Mouse (Mus musculus) spleen, postnatal 14 days (tissue): Measurements from ENCODE around the gene A530032D15Rik.
"Not testable (repeated sequence)": the region's sequence is repeated elsewhere in the genome, so short reads cannot be mapped to it uniquely, and the experiment has no call there.

Source experiments
- DNase-seq, 2 experiments: peaks; one replicate each; pipeline ENCODE4 v3.0.0; 2021 to 2022; ENCODE audit warnings: low spot score in 2 of 2

The A530032D15Rik gene

GRCm38 (mm10) chr1:85109753-85110152 is at the start of gene A530032D15Rik:
TSS of gene A530032D15Rik (minus strand) at chr1:85109853.
- DNase-seq: not testable (repeated sequence)

DNA sequence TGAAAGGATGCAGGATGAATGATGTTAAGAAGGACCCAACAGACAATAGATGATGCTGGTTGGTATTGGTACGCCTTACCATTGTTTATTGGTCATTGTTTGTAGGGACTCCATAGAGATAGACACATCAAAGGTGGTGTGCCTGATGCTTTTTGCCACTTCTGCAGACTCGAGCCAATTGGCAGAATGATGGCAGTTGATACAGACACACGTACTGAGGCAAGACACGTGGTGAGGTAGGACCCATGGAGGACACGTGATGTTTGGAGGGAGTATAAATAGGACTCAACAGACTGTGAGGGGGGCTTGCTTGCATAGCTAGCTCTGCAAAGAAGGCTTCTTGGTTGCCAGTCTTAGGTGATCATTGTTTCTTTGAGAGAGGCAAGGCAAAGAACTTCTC is 45.5 kb upstream of the A530032D15Rik start:
- DNase-seq: not testable (repeated sequence)

- not testable (repeated sequence) for DNase-seq
Measured at GRCm38 (mm10) chr1:85133671-85134070, 24.0 kb upstream of the A530032D15Rik start.

- DNase-seq: not testable (repeated sequence)
Measured at GRCm38 (mm10) chr1:85121841-85122240, 12.2 kb upstream of the A530032D15Rik start.

DNA sequence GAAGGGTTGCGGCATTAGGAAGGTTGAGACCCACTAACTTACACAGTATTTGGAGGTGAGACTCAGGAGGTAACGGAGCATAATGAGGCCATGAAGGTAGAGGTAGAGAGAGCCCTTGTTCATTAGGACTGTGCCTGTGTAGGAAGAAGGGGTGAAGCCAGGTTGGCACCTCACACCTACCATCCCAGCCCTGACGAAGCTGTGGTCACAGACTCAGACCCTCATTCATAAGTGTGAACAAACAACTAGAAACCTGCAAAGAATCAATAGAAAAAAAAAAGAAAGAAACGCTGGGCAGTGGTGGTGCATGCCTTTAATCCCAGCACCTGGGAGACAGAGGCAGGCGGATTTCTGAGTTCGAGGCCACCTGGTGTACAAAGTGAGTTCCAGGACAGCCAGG is 8.7 kb upstream of the A530032D15Rik start:
- not testable (repeated sequence) for DNase-seq

DNA sequence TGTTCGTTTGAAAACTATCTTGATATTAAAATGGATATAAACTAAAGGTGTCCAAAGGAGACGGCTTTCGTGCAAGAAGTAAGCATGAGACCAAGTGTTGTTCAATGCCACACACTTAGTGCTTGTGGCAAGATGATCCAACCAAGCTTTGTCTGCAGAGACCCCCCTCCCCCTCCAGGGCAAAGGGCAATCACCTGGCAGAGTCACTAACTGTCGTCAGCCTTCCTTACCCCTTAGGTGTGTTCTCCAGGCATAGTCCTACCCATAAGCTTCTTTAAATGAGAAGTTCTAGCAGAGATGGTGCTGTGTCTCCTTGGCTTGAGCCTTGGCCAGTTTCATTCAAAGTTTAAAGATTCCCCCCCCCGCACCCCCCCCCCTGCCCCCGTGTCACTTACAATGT is 7.9 kb upstream of the A530032D15Rik start:
- not testable (repeated sequence) for DNase-seq

GRCm38 (mm10) chr1:85114666-85115402 is 5.2 kb upstream of the A530032D15Rik start:
- not testable (repeated sequence) for DNase-seq

DNA sequence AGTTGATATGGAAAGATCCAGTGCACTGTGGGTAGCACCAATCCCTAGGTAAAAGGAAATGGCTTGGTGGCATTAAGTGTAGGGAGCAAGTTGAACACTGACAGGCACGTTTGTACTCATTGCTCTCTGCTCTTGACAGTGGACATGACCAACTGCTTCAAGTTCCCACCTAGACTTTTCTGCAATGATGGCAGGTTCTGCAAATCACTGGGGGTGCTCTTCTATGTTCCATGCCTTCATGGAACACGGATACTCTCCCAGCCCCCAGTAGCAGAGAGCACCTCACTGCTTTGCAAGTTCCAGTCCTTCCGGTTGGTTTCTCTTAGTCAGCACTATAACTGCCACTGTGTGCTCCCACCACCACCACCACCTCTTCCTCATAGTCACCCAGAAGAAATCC is 4.4 kb upstream of the A530032D15Rik start:
- DNase-seq: not testable (repeated sequence)

DNA sequence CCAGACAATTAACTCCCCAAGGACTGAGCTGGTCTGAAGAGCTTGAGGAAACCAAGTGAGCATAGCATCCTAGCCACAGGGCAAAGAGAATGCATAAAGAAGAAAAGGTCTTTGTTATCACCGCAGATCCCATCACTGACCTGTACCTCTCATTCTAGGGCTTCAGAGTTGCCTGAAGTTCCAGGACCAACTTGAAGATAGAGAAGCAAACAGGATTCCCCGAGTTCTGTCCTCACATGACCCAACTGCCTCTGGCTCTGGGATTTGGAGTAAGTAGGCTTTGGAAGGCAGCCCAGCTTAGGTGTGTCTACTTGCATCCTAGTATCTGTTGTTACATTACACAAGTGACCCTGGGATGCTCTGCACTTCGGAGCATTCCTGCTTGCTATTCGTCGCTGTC is 3.2 kb upstream of the A530032D15Rik start:
- DNase-seq: not testable (repeated sequence)

DNA sequence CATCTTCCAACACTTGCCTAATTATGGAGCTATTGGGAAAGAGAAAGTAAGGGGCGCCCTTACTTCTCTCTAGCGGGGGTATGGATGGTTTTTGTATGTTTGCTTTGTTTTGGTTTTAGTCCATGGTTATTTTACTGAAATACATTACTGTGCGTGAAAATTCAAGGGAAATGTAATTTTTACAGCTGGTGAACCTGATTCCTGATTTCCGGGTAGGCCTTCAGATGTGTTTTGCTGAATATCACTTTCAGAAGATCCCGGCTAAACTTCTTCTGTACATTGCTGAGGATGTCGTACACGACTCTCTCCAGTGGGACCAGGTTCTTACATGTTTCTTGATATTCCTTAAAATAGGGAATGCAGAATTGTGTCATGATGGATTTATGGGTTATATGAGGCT is 2.6 kb upstream of the A530032D15Rik start:
- DNase-seq: not testable (repeated sequence)

- not testable (repeated sequence) for DNase-seq
Measured at GRCm38 (mm10) chr1:85111572-85111971, 1.9 kb upstream of the A530032D15Rik start.

DNA sequence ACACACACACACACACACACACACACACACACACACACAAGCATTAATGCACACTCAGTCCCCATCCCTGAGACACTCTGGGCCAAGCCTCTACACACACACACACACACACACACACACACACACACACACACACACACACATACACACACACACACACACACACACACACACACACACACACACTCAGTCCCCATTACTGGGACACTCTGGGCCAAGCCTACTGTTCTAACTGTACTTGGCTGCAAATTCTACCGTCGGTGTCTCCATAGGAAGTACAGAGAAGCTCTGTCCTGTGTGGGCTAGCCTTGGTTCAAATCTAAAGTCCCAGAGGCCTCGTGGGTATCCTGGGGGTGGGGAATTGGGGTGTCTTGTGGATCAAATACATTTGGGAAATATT is 1.2 kb upstream of the A530032D15Rik start:
- DNase-seq: not testable (repeated sequence)

GRCm38 (mm10) chr1:85106013-85106412 is 3.6 kb downstream of the A530032D15Rik start:
- not testable (repeated sequence) for DNase-seq

GRCm38 (mm10) chr1:85105336-85105735 is 4.3 kb downstream of the A530032D15Rik start:
- DNase-seq: not testable (repeated sequence)

- not testable (repeated sequence) for DNase-seq
Measured at GRCm38 (mm10) chr1:85101754-85102153, 7.9 kb downstream of the A530032D15Rik start.

DNA sequence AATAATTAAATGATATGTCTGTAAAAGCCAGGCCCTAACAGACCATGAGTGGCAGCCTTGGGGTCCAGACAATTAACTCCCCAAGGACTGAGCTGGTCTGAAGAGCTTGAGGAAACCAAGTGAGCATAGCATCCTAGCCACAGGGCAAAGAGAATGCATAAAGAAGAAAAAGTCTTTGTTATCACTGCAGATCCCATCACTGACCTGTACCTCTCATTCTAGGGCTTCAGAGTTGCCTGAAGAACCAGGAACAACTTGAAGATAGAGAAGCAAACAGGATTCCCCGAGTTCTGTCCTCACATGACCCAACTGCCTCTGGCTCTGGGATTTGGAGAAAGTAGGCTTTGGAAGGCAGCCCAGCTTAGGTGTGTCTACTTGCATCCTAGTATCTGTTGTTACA is 9.8 kb downstream of the A530032D15Rik start, which contains the start of gene Gm10553:
Gene Gm10553, plus strand, starts transcription at position 301 of the 400 bp plus-strand sequence.
- not testable (repeated sequence) for DNase-seq

DNA sequence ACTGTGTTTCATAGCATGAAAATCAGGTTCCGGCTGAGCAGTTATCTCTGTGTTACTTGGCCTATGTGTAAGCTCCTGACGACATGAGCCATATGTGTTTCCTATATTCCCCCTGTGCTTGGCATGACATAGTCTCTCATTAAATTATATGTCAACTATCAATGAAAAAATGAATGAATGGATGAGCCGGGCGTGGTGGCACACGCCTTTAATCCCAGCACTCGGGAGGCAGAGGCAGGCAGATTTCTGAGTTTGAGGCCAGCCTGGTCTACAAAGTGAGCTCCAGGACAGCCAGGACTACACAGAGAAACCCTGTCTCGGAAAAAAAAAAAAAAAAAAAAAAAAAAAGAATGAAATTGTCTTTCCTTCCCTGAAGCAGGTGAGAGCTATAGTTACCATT is 10.6 kb downstream of the A530032D15Rik start:
- not testable (repeated sequence) for DNase-seq

GRCm38 (mm10) chr1:85093011-85093572 is 16.6 kb downstream of the A530032D15Rik start:
- not testable (repeated sequence) for DNase-seq

DNA sequence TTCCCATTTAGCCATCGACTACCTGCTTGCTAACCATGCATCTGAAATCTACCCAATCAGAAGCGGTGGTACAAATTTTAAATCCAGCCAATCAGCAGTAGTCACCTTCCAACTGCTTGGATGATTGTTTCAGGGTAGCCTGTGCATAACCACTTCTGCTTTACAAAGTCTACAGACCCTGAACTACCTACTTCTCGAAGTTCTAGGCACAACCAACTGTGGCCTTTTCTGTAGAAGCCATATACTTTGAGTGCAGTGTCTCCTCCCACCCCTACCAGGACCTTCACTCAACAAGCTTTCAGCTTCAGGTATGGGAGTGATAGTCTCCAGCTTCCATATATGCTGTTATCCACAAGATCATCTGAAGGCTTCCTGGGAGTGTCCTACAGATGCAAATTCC is 17.5 kb downstream of the A530032D15Rik start:
- DNase-seq: not testable (repeated sequence)

GRCm38 (mm10) chr1:85086211-85086610 is 23.4 kb downstream of the A530032D15Rik start:
- not testable (repeated sequence) for DNase-seq

DNA sequence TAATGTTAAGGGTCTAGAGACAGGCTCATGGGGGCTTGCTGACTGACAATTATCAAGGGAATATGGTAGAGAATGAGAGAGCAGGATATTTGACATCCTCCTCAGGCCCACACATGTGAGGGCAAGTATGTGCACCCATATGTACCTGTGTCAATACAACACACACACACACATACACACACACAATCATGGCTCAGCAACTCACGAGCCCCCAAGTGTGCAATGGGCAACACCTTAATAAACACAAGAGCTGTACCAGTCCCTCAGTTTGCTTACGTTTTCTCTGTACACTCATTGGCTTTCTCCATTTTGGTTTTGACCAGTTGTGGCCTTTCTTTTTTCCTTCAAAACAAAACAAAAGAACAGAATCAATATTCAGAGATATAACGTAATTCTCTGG is 24.9 kb downstream of the A530032D15Rik start:
- DNase-seq: not testable (repeated sequence)

GRCm38 (mm10) chr1:85073099-85073498 is 36.6 kb downstream of the A530032D15Rik start:
- DNase-seq: not testable (repeated sequence)

GRCm38 (mm10) chr1:85071690-85072089 is 38.0 kb downstream of the A530032D15Rik start:
- DNase-seq: not testable (repeated sequence)
